Mouse (Mus musculus) G1E (cell line): ENCODE data around the gene Slc44a5. TPM values are rescaled to one million over a fixed set of nuclear protein-coding genes. Genes with fewer than 3 reads are reported as not detected.

Source experiments
- ATAC-seq: 2 replicates; pipeline ENCODE4 v1.8.0; 2016; ENCODE audit warnings: mild to moderate bottlenecking; ENCODE audit not compliant: insufficient number of reproducible peaks, poor library complexity, low FRiP score, severe bottlenecking; ENCODE audit errors: extremely low read depth
- DNase-seq: peaks from one replicate; pipeline ENCODE4 v3.0.0; 2012; ENCODE audit warnings: low spot score
- H3K27me3 ChIP-seq: 2 replicates; pipeline ENCODE4 v1.6.1; 2012; ENCODE audit warnings: mild to moderate bottlenecking, low read length, inconsistent platforms; ENCODE audit not compliant: insufficient read depth
- H3K36me3 ChIP-seq: replicated peaks from 2 replicates; pipeline ENCODE3; 2012; ENCODE audit warnings: mild to moderate bottlenecking, inconsistent platforms
- H3K4me1 ChIP-seq: 2 replicates; pipeline ENCODE4 v1.6.1; 2012; ENCODE audit warnings: low read depth, low read length, inconsistent platforms, mixed read lengths; ENCODE audit not compliant: insufficient read depth
- H3K4me3 ChIP-seq: 2 replicates; pipeline ENCODE4 v1.5.1; 2012; ENCODE audit warnings: low read depth, mild to moderate bottlenecking, inconsistent platforms, low read length, moderate library complexity, mixed read lengths
- H3K9me3 ChIP-seq: replicated peaks from 2 replicates; pipeline ENCODE4 v1.6.1; 2012; ENCODE audit warnings: inconsistent platforms
- CTCF ChIP-seq: IDR thresholded peaks from 2 replicates; pipeline ENCODE4 v1.5.1; 2012; ENCODE audit warnings: low read depth, low read length, inconsistent platforms, mixed read lengths
- GATA1 ChIP-seq: IDR thresholded peaks from 2 replicates; pipeline ENCODE4 v1.6.1; 2012; ENCODE audit warnings: borderline replicate concordance, low read length, inconsistent platforms, mixed read lengths
- GATA2 ChIP-seq: IDR thresholded peaks from 2 replicates; pipeline ENCODE4 v1.6.1; 2012; ENCODE audit warnings: low read depth, low read length, inconsistent platforms, borderline replicate concordance
- POLR2AphosphoS5 ChIP-seq: IDR thresholded peaks from 2 replicates; pipeline ENCODE4 v1.6.1; 2012; ENCODE audit warnings: low read depth, low read length, inconsistent platforms; ENCODE audit not compliant: insufficient replicate concordance
- TAL1 ChIP-seq: conservative IDR thresholded peaks from 2 replicates; pipeline ENCODE4 v1.6.1; 2012; ENCODE audit warnings: low read depth, low read length, inconsistent platforms, mixed read lengths
- polyA plus RNA-seq: library from polyadenylated mRNA; stranded (reverse); fragments of >175 nt; gene quantifications from 2 replicates; pipeline ENCODE4 v1.2.3, GENCODE M21; 2012
- total RNA-seq, 2 experiments: library from RNA; stranded (forward) in 1 of 2; stranded (reverse) in 1 of 2; fragments of 200-1000 nt in 1 of 2; fragments of >200 nt in 1 of 2; fragmentation: Nextera tagmentation in 1 of 2; gene quantifications; 2 replicates each; pipeline ENCODE4 v1.2.3; 2014 to 2017

Gene Slc44a5
- total and polyA plus RNA-seq, 3 experiments = 0.16 TPM; not detected in 2

DNA sequence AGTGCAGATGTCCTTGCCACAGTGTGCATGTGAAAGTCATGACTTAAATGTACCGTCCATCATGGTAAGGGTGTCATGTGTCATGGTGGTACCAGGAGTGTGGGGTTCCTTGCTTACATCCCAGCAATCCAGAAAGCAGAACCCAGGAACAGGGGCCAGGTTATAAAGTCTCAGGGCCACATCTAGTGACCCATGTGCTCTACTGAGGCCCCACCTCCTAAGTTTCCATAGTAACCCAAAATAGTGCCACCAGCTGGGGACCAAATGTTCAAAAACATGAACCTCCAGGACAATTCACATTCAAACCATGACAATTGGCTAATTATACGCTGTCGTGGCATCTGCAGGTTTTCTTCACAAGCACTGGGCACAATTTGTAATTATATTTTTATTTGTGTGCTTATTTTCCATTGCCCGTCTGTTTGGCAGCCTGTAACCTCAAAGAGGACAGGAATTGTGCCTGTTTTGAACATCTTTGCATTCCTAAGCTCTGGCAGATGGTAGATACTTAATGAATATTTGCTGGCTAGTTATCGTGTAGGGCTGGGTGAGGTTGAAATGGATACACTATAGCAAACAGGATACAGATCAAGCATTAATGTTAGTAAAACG is 145.9 kb downstream of the Slc44a5 start:
- TF ChIP-seq GATA2 (no peak), TAL1 (no peak), GATA1 (no peak), POLR2AphosphoS5 (no peak), CTCF (no peak)
- DNase-seq = no peak
- Histone ChIP-seq H3K27me3 (no peaks in the 10 kb centered on the region), H3K36me3 (no peaks in the 10 kb centered on the region), H3K9me3 (0 out of 2 replicates have a peak, but pooled peaks cover 5% of the 10 kb centered on the region), H3K4me1 (no peaks in the 10 kb centered on the region), H3K4me3 (no peak overlapping the region)
- ATAC-seq = no peak

DNA sequence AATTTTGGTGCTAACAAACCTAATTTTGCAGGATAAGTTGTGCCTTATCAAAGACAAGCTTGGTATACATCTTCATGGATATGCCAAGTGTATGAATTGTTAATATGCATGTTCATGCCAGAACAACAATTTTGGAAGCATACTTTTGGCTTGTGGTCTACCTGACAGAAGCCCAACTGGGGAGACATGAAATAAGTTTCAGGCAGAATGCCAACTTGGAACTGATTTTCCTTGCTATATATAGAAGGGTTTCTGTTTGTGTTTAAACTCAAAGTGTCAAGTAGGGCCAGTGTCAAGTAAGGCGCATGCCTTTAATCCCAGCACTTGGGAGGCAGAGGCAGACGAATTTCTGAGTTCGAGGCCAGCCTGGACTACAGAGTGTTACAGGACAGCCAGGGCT is 149.3 kb downstream of the Slc44a5 start:
- TF ChIP-seq POLR2AphosphoS5 (no peak), CTCF (no peak), GATA1 (no peak), TAL1 (no peak), GATA2 (no peak)
- Histone ChIP-seq H3K36me3 (no peaks in the 10 kb centered on the region), H3K9me3 (peaks cover 10% of the 10 kb centered on the region; the same call in 1 of the 2 replicates), H3K4me1 (no peaks in the 10 kb centered on the region), H3K4me3 (no peak overlapping the region), H3K27me3 (no peaks in the 10 kb centered on the region)
- DNase-seq = no peak
- ATAC-seq = no peak

DNA sequence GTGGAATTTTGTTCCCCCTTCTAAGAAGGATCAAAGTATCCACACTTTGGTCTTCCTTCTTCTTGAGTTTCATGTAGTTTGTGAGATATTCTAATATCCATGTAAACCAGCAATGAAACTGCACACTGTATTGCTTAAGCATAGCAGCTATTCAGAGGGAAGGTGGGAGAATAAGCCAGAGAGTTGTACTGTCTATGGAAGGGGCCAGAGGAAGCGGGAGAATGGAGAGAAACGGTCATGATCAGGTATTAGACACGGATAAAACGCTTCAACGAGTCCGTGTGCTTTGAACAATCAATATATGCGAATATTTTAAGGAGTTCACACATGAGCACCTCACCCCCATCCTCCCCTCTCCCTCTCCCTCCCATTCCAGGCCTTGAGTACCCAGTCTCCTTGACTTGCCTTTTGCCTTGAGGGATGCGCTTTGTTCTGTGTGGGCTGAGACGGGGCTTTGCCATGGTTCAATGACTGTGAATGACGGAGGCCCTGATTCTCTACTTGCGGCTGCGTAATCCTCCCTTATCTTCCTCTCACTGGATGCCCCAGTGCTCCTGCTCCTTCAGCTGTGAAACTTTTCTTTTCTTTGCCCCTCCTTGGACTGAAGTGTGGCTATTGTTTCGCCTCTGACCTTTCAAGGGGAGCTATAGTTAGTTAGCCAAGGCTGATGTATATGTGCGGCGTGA is 151.8 kb downstream of the Slc44a5 start:
- no peak for ATAC-seq
- no peaks in the 10 kb centered on the region for H3K4me1 ChIP-seq
- H3K4me3 ChIP-seq = no peak overlapping the region
- no peak for DNase-seq
- TF ChIP-seq GATA2 = no peak
- TF ChIP-seq TAL1 = no peak
- no peak for TF ChIP-seq GATA1
- TF ChIP-seq CTCF = no peak
- TF ChIP-seq POLR2AphosphoS5 = no peak
- H3K36me3 ChIP-seq = no peaks in the 10 kb centered on the region
- H3K9me3 ChIP-seq = peaks cover 13% of the 10 kb centered on the region
- H3K27me3 ChIP-seq = no peaks in the 10 kb centered on the region

DNA sequence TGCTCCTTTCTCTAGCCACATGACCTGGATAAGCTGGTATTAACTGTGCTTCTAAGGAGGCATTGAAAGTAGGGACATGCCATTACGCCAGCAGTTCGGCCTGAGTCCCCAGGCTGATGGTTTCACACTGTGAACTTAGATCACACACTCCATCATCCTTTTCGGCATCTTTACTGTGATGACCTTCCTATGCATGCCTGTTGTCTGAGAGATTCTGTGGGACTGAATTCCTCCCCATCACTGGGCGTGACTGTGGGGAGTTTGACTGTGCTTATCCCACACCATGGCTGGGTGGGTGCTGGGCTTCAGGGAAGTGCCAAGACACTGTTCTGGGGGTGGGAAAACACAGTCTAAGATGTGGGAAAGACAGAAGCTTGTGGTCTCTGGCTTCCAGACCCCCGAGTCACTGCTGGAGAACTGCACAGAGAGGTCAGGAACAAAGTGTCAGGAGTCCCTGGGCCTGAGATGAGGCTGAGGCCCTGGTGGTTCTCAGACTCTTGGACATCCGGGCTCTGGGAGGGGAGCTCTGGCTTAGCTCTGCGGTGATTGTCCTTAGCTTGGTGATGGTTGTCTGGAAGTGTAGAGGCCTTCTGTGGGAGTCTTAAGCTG is 152.6 kb downstream of the Slc44a5 start:
- no peaks in the 10 kb centered on the region for H3K4me1 ChIP-seq
- no peak overlapping the region for H3K4me3 ChIP-seq
- peaks cover 16% of the 10 kb centered on the region for H3K9me3 ChIP-seq
- ATAC-seq = no peak
- H3K27me3 ChIP-seq = no peaks in the 10 kb centered on the region
- no peak for TF ChIP-seq CTCF
- TF ChIP-seq GATA1 = no peak
- no peaks in the 10 kb centered on the region for H3K36me3 ChIP-seq
- no peak for DNase-seq

DNA sequence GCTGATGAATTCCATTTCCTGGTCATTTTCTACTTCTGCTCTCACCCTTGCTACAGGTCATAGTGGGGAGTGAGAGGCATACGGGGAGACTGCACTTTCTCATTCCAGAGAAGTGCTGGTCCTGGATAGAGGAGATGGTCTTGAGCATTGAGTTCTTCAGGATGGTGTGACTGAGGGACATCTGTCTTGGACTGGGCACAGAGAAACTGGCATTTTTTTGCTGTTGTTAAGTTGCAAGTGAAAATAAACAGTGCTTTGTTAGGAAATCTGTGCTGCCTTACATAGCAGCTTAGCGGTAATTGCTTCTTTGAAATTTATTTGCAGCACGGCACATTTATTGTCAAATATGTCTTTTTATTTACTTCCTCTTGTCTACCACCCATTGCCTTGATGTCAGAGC is 154.0 kb downstream of the Slc44a5 start:
- TF ChIP-seq CTCF = no peak
- no peak for TF ChIP-seq TAL1
- TF ChIP-seq GATA2 = no peak
- TF ChIP-seq GATA1 = no peak
- TF ChIP-seq POLR2AphosphoS5 = no peak
- Histone ChIP-seq H3K36me3 (no peaks in the 10 kb centered on the region), H3K27me3 (no peaks in the 10 kb centered on the region), H3K4me1 (no peaks in the 10 kb centered on the region), H3K9me3 (peaks cover 18% of the 10 kb centered on the region), H3K4me3 (no peak overlapping the region)
- ATAC-seq (no peak), DNase-seq (no peak)

DNA sequence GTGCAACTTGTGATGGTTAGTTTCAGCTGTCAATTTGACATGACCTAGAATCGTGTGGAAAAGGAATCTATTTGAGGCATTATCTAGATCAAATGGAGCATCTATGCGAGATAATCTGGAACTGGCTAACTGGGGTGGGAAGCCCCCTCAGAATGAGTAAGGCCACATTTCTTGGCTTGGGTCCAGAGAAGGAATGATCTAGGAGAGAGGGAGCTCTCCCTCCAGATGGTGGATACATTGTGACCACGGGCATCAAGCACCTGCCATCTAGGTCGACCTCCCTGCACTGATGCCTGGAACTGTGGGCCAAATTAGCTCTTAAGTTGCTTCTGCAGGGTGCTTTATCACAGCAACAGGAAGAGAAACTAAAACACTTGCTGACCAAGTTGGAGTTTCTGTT is 155.8 kb downstream of the Slc44a5 start:
- no peak for ATAC-seq

More for the DNA sequence above, 155.8 kb downstream of the Slc44a5 start:
- Histone ChIP-seq H3K27me3 (no peaks in the 10 kb centered on the region), H3K36me3 (no peaks in the 10 kb centered on the region), H3K4me3 (no peak overlapping the region), H3K4me1 (no peaks in the 10 kb centered on the region), H3K9me3 (peaks cover 13% of the 10 kb centered on the region)
- DNase-seq = no peak
- TF ChIP-seq GATA2 = no peak
- TF ChIP-seq TAL1 = no peak
- TF ChIP-seq GATA1 = no peak
- no peak for TF ChIP-seq CTCF
- TF ChIP-seq POLR2AphosphoS5 = no peak
